Mouse (Mus musculus): Measurements from ENCODE around the gene Zfp609.
"Not testable (repeated sequence)": the region's sequence is repeated elsewhere in the genome, so short reads cannot be mapped to it uniquely, and the experiment has no call there.

Zfp609 gene

DNA sequence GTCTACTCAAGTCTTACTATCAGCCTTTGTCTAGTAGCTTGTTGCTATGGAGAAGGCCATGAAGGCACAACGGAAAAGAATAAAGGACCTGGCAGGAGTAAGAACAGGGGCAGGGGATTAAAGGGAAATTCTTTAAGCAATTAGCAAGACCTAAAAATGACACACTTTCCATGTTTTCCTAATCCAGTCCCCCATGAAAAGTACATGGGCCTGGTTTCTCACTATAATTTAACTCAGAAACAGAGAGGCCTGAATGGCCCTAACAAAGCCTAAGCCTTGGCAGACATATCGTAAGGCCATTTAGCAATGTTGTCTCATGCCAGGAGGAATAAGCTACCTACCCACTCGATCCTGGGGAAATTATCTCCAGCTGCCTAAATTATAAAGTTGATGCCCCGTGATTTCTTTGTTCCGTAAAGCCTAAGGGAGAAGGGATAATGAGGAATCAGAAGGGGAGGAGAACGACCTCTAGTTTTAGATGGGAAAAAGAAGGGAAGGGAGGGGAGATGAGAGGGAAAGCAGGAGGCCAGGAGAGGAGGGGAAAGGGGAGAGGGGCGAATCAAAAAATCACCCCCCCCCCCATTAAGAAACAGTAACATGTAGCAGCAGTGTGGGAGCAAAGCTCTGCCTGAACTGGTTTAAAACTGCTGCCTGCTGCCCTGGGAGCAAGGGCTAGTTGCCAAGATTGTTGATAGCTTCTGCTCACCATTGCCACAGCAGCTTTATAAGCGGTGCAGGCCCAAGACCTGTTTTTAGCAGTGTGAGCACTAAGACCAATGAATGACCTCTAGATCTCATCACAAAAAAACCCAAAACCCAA, 102.7 kb downstream of the Zfp609 start:
- no peak for DNase-seq (ENCODE audit: extremely low spot score)

DNA sequence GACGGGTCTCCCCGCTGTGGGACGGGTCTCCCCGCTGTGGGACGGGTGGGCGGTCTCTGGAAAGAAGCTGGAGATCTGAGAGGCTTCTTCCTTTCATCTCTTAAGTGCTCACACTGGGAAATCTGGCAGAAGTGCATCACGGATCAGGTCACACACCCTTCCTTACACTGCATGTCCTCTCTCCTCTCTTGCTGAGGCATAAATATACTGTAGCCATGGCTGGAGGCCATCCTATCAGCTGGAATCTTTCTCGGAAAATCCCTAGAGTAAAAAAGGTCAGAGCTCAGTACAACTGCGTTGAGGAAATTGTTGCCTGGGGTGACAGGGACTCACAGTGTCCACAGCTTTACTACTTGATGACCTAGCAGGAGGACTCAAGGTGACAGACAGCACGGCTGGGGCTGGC, 106.2 kb downstream of the Zfp609 start:
- DNase-seq (ENCODE audit: extremely low spot score), result no peak

DNA sequence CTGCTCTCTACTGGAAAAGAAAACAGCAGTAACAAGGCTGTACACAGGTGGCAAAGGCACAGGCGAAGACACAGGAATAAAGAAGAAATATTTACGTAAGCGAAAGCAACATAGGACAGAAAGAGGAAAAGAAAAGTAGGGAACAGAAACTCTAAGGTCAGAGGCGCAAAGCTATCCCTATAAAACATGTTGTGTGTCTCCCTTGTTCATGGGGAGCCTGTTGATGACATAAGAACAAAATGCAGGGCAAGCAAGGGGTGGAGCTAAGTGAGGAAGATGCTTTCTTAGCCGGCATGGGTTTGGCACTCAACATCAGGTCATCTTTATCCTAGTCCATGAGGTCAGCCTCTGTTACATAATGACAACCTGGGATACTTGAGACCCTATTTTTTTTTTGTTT, 109.2 kb downstream of the Zfp609 start:
- no peak for DNase-seq (ENCODE audit: extremely low spot score)

DNA sequence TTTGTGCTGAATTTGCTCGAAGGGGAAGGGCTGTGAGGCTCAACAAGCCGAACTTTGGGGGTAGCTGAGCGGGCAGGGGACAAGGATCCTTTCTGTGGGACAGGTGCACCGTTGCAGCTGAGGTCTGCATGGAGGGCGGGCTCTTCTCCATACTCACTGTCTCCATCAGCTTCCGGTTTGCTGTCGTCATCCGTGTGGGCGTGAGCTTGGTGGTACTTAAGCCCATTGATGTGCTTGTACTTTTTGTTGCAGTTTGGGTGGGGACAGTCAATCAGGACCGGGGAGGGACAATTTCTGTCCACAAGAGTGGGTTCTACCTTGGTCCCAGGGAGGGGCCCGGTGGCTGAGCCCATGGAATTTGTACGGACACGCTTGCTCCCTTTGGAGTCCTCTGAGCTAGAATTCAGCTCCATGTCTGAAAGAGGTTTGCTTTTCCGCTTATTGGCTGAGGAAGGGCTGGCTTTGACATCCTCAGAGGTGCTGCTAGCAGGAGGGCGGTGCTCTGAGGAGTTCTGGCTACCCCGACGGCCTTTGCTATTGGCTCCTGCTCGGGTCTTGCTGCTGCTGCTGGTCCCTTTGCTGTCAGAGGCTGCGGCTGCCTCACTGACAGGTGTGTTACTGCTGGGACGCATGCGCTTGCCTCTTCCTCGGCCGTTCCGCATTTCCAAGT, 123.3 kb downstream of the Zfp609 start:
- no peak for DNase-seq (ENCODE audit: extremely low spot score)

DNA sequence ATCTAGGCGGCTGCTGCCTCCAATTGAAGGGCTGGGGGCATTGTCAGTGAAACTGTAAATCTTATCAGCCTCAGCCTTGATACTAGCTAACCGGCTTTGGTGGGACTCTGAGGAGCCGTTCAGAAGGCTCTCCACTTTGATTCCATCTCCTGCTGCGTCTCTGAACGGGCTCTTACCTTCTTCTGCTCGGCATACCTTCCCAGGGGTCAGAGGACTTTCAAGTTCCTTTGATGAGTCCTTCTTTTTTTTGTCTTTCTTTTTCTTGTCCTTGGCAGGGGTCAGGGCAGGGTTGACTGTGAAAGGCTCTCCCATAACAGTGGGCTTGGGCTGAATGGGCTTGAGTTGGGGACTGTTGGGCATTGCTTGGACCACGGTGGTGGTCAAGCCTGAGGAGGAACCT, 124.1 kb downstream of the Zfp609 start:
- no peak for DNase-seq (ENCODE audit: extremely low spot score)

DNA sequence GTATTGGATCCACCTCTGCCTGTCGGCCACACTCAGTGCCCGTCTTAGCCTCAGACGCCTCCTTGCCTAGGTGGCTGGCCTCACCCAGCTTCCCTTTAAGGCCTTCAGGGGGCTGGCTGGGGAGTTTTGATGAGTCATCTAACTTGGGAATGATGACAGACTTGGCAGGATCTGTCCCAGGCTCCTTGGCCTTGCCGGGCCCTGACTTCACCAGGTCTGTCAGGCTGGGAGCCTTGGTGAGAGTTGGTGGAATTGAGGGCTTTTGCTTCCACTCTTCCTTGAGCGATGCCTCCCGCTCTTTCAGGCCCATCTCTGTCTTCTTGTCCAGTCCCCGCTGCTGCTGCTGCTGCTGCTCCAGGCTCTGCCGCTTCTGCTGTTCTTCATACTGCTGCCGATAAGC, 125.1 kb downstream of the Zfp609 start:
- DNase-seq (ENCODE audit: extremely low spot score), result no peak

DNA sequence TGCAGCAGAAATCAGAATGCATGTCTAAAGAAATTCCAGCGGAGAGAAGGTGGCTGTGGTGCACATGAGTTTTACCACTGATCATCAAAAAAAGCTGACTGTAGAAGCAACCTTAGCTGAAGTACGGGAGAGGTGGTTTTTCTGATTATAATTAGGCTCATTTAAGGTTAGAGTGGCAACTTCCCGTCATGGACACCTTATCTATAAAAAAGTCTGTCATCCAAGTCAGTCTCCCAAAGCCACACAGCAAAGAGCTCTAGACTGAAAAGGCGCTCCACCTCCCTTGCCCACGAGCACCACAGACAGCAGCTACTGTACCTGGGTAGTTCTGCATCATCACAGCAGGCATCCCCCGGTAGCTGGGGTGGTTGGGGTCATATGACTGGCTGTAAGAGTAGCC, 126.9 kb downstream of the Zfp609 start:
- DNase-seq (ENCODE audit: extremely low spot score), result no peak

DNA sequence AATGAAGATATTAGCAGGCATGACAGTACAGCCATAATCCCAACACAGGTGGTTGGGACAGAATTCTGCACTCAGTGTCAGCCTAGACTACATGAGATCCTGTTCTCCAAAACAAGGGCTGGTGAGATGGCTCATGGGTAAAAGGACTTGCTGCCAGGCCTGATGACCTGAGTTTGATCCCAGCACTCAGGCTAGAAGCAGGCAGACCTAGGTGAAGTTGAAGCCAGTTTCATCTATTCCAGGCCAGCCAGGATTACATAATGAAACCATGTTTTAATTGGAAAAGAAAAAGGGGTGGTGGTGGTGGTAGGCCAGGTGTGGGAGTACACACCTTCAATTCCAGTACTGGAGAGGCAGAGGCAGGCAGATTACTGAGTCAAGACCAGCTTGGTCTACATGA, 129.4 kb downstream of the Zfp609 start:
- DNase-seq (ENCODE audit: extremely low spot score), result no peak

DNA sequence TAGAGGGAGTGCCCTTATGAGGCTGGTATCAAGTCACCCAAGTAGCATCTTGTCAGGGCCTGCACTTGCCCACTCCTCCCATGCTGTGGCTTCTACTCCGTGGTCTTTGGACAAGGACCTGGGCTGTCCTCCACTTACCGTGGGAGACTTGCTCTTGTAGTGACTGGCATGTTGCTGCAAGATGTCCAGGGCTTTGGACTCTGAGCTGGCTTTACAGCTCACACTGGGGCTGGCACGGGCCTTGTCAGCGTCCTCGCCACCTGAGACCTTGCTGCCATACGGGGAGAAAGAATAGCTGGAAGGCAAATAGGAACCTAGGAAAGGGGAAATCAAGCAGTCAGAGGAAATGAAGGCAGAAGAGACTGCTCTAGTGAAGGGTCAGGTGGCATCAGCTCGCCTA, 130.0 kb downstream of the Zfp609 start:
- DNase-seq (ENCODE audit: extremely low spot score), result no peak

DNA sequence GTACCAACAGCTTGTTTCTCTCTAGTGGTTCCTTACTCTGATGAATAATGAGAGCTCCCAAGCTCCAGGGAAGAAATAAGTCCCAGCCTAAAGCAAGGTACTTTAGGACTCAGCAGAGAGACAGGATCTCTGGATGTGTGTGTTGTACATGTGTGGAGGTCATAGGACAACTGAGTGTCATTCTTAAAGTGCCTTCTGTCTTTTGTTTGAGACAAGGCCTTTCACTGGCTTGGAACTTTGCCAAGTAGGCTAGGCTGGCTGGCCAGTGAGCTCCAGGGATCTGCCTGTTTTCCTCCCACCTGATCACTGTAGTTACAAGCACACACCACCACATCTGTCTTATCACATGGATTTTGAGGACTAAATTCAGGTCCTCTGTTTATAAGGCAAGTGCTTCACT, 131.0 kb downstream of the Zfp609 start:
- no peak for DNase-seq (ENCODE audit: extremely low spot score)

DNA sequence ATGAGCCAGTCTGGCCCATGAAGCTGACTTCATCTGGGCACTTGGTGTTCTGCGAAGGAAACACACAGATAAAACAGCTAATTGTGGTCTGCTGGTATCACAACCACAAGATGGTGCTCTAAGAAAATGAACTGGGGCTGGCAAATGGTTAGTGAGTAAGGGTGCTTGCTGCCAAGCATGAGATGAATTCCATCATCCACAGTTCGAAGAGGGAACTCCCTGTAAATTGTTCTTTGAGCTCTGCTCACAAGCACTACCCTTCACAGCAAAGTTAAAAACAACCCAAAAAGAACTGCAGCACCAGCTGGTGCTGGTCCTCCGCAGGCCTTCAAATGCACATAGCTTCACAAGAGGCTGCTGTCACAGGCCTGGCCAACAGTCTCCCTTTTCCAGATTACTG, 131.7 kb downstream of the Zfp609 start:
- DNase-seq (ENCODE audit: extremely low spot score), result no peak

DNA sequence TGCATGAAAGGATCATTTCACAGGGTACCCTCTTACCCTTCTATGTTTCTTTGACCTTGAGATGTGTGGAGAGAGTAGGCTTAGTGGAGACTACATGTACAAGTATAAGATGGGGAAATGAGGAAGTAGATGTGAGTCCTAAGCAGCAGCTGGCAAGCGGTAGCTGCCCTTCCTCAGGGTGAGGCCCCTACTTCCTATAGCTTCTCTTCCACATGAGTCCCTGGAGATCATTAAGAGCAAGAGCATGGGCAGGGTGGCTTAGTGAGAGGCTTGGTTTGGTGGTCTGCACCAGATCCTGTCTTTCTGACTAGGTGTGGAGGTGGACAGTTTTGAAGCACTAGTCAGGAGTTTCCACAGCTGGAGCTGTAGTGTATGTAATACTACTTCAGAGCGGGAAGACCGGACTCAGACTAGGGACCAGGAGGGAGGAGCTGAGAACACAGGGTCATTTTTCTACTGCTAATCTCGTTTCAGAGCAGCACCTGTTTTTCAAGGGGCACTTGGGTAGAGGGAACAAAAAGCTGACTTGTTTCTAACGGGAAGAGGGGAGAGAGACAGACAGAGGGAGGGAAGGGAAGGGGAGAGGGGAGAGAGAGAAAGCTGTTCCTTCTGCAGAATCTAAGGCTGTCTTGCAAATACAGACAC, 134.3 kb downstream of the Zfp609 start:
- no peak for DNase-seq (ENCODE audit: extremely low spot score)

DNA sequence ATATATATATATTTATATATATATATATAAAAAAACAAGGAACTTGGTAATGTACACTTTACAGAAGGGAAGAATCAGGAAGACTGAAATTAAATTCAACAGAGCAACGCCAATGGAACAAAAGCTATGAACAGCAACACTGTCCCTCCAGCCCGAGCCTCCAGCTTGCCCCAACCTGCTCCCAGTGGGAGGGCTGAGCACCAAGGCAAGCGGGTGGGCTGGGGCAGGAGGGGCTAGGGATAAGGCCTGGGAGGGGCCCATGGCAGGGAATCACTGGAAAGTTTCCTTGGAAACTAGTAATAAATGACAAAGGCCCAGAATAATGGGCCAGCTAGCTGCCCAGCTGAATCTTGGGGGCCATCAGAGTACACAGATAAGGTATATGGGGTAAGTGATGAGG, 134.9 kb downstream of the Zfp609 start:
- no peak for DNase-seq (ENCODE audit: extremely low spot score)

DNA sequence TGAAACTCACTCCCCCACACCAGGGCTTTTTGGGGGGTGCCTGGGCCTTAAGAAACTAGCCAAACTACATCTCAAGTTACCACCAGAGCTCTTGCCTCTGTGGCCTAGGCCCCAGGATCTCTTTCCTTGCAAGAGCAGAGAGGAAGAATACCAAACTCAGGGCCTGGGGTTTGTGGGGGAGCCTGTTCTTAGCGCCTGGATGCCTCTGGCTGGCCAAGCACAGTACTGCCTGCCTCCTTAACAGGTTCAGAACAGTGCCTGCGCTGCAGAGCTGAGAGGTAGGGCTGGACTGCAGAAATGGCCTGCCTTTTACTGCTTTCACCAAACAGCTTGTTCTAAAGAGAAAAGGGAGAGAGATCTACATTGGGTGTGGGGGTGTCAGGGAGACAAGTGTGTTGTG, 137.5 kb downstream of the Zfp609 start:
- not testable (repeated sequence) for DNase-seq (ENCODE audit: extremely low spot score)

DNA sequence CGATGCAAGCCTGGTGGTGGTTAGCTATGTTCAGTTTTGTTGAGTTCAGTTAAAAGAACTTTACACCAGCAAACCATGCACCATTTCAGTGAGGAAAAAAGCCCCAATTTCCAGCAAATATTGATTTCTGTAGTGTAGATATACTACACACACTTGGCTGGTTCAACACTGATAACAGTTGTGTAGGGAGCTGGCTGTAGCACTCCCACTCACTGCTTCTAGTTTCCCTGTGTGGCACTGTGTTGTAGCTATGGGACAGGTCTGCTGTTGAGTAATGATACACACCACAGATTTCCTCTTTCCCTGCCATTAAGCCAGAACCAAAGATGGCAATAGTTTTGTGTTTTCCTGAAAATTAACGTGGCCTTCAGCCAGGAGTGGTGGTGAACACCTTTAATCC, 142.7 kb downstream of the Zfp609 start:
- no peak for DNase-seq (ENCODE audit: extremely low spot score)

DNA sequence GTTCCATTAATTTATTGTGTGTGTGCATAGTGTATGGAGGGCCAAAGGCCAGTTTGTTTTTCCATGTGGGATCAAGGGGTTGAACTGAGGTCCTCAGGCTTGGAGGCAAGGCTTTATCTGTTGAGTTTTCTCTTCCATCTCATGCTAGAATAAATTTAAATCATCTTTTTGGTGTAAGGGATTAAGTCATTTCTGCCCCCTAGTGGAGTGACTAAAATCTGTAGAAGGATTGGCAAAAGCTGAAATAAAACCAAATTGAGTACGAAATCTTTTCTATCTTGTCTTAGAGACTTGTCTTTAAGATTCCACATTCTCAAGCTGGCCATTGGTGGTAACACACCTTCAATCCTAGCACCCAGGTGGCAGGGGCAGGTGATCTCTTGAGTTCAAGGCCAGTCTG, 144.4 kb downstream of the Zfp609 start:
- DNase-seq (ENCODE audit: extremely low spot score), result no peak

DNA sequence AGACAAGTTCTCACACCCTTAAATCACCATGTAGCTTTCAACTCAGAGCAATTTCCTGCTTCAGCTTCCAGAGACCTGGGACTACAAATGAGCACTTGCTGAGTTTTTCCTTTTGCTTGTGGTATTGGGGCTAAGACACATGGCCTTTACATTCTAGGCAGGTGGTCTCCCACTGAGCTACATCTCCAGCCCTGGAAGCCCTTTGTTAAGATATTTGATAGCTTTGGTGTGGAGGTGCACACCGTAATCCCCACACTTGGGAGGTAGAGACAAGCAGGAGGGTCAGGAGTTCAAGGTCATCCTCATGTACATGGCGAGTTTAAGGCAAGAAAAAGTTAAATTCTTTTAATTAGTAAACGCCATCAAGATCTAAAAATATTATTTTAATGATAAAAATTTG, 145.2 kb downstream of the Zfp609 start:
- DNase-seq (ENCODE audit: extremely low spot score), result no peak

DNA sequence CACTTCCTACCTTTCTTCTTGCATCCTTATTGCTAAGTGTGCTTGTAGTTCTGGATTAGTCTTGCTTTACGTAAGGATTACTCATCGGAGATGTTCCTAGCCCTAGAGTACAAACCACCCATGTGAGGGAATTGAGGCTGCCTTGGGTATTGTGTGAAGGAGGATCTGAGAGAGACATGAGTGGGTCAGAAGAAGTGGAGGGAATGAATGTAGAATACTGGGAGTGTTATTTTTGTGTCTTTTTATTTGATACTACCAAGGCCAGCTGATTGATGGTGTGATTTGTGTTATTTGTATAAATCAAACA, 145.8 kb downstream of the Zfp609 start:
- DNase-seq (ENCODE audit: extremely low spot score), result no peak

DNA sequence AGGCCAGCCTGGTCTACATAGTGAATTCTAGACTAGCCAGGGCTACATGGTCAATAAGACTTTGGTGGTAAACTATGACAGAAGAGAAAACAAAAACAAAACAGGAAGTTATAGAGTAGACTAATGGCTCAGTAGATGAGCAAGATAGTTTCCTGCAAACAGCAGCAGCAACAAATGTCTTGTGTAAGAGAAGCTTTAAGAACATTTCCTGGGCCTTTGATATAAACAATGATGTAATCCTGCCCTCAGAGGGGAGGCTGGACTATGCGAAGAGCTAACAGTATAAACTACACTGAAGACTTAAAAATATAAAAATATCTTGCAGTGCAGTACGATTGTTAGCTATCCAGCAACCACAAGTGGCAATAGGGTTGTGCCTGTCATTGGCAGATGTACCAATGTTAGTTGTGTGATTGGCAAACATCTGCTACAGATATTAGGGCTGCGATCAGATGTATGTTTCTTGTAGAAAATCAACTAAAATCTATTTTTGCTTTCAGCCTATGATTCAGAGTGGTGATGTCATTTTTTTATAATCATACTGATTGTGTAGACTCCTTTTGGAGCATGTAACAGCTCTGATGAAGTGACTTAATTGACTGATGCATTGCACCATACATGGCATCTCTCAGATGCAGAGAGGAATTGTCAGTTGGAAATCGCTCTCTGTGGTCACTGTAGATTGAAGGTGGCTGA, 146.3 kb downstream of the Zfp609 start:
- DNase-seq (ENCODE audit: extremely low spot score), result no peak

DNA sequence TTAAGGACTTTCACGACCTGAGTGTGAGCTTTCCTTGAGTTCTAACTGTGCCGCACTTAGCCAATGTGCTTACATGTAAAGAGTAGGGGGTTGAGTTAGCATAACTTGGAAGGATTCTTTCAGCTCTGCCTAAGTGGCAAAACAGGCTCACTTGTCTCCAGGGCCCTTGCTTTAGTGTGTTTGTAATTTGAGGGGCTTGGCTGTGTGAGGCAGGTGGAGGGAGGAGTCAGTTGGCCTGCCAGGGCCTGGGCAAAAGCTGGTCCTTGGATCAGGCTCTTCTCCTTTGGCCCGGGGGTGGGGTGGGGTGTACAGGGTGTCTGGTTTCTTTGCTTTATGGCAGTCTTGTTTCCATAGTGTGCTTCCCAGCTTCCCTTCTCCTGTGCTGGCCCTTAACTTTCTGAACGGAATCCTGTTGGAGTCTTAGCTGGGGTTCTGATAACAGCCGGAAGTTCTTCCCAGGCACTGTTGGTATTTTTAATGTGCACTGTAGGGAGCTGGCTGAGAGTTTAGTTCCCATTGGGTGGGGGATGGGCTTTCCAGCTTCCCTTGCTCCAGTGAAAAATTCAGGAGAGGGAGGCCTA, 148.1 kb downstream of the Zfp609 start:
- peak; percentile 65 for DNase-seq (ENCODE audit: extremely low spot score)

DNA sequence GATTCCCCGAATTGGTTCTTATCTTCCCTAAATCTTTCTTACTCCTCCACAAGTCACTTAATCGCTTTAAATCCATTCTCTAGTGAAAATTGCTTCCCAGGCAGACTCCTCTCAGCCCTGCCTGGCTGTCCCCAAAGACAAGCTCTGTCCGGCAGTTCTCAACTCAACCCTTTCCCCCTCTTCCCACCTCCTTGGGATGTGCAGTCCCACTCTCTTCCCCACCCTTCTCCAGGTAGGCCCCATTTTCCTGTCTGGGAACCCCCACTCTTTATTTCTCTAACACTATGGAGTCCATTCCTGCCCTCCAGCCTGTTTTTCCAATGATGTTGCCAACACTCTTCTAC, 150.3 kb downstream of the Zfp609 start:
- no peak for DNase-seq (ENCODE audit: extremely low spot score)

DNA sequence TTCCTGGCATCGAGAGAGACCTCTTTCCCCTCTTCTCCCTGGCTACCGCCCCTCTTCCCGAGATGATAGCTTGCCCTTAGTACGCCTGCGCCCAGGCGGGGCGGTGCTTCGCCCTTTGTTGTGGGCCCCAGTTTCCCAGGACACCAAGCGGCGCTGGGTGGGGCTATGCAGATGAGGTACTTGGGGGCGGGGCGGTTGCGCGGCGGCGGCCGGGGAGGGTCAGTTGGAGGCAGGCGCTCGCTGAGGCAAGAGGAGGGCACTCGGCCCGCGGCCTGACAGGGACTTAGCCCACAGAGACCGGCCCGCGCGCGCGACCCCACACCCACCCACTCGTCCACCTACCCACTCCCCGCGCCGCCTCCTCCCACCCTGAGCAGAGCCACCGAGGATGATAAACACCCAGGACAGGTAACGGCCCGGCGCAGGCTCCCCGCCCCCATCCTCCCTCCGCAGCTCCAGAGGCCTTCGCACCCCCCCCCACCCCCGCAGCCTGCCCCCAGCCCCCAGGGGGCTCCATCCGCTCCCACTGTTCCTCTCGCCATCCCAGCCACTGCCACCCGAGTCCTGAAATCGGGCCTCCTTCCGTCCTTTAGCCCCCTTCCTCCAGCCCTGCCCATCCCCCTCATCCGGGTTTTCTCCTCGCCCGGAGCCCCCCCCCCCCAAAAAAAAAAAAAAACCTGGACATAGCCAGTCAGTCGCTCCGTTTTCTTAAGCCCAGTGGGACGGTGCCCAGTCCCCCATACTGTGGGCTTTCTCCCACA, 150.8 kb downstream of the Zfp609 start:
- peak; percentile 98 for DNase-seq (ENCODE audit: extremely low spot score)

All from embryo, embryonic 9.5 days (tissue).